Mouse (Mus musculus) forebrain, embryonic 15.5 days (tissue): ENCODE results near the gene Shld1. TPM values are rescaled to one million over a fixed set of nuclear protein-coding genes. Genes with fewer than 3 reads are reported as not detected.
A peak's percentile ranks its signal among the peaks of the same experiment; 100 is the strongest.

Experiments
- ATAC-seq: fragments of 200-750 bp; cut with Nextera tagmentation; replicated peaks from 2 replicates; pipeline ENCODE4 v1.8.0; 2017; ENCODE audit warnings: mild to moderate bottlenecking, moderate TSS enrichment, moderate library complexity
- H3K27ac ChIP-seq: fragments of 300-500 bp; sonication (generic); replicated peaks from 2 replicates; pipeline ENCODE4 v1.5.1; 2015; ENCODE audit warnings: mild to moderate bottlenecking, inconsistent platforms
- H3K27me3 ChIP-seq: fragments of 300-500 bp; sonication (generic); 2 replicates; pipeline ENCODE4 v1.6.1; 2015; ENCODE audit warnings: inconsistent platforms
- H3K36me3 ChIP-seq: fragments of 300-500 bp; sonication (generic); 2 replicates; pipeline ENCODE4 v1.6.1; 2015; ENCODE audit warnings: mild to moderate bottlenecking, inconsistent platforms
- H3K4me1 ChIP-seq: fragments of 300-500 bp; sonication (generic); 2 replicates; pipeline ENCODE4 v1.6.1; 2015; ENCODE audit warnings: inconsistent platforms
- H3K4me2 ChIP-seq: fragments of 300-500 bp; sonication (generic); replicated peaks from 2 replicates; pipeline ENCODE4 v1.6.1; 2015; ENCODE audit warnings: mild to moderate bottlenecking, inconsistent platforms
- H3K4me3 ChIP-seq: fragments of 300-500 bp; sonication (generic); 2 replicates; pipeline ENCODE4 v1.5.1; 2015; ENCODE audit warnings: mild to moderate bottlenecking, inconsistent platforms
- H3K9ac ChIP-seq: fragments of 300-500 bp; sonication (generic); replicated peaks from 2 replicates; pipeline ENCODE4 v1.6.1; 2015; ENCODE audit warnings: mild to moderate bottlenecking, inconsistent platforms
- H3K9me3 ChIP-seq: fragments of 300-500 bp; sonication (generic); 2 replicates; pipeline ENCODE4 v1.6.1; 2016; ENCODE audit warnings: inconsistent platforms
- WGBS: fragments of 180-500 bp; shearing (Covaris S2); methylation state at CpG from one replicate; pipeline ENCODE4 v1.1.7; 2015; ENCODE audit warnings: mixed read lengths; 5-methylcytosine and 5-hydroxymethylcytosine counted together
- polyA plus RNA-seq: library from polyadenylated mRNA; unstranded; fragments of >200 nt; fragmentation: Nextera tagmentation; extraction: Ambion mirVana; gene quantifications from 2 replicates; pipeline ENCODE4 v1.2.1, GENCODE M21; 2015

The Shld1 gene
- polyA plus RNA-seq, 1 experiment from 2014 or later = 24.6 TPM

DNA sequence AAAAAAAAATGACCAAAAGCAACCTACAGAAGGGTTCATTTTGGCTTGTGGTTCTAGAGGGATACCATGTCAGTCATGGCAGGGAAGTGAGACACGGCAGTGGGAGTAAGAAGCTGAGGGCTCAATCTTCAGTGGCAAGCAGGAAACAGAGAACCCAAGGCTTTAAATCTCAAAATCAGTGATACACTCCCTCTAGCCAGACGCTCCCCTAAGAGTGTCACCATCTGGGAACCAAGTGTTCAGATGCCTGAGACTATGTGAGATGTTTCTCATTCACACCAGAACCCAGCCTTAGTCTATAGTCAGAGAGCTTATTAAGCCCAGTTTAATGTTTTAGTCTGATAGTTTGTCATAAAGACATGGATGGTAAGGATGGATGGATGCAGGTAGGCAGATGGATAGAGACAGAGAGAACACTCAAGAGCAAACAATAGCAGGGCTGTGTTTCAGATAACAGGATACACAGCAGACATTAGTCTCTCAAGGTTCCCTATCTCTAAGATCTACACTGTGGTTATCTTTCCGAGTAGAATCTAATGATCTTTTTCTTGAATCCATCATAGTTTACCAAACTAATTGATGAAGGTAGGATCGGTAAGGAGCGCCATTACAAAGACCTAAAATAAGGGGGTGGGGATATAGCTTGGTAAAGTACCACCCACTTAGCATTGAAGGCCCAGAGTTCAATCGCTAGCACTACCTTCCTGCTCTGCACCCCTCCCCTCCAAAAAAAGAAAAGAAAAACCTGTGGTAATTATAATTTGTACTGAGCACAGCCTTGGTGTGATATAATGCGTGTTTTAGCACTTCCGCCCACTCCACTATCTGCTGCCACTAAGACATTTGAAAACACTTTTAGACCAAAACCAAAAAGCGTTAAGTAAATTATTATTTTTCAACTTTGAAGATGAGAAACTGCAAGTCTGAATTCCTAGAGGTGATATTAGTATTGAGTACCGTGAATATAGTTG is 47.2 kb downstream of the Shld1 start:
- Histone ChIP-seq H3K27ac (no peak overlapping the region), H3K27me3 (no peaks in the 10 kb centered on the region), H3K36me3 (no peaks in the 10 kb centered on the region), H3K4me2 (no peak overlapping the region), H3K9ac (no peak overlapping the region), H3K4me3 (no peak overlapping the region), H3K9me3 (no peaks in the 10 kb centered on the region), H3K4me1 (no peaks in the 10 kb centered on the region)
- 95% methylated on average over 10 of the region's 10 CpGs for whole genome bisulfite sequencing
- no peak for ATAC-seq

GRCm38 (mm10) chr2:132738816-132739432 is 52.2 kb downstream of the Shld1 start:
- whole genome bisulfite sequencing = 43% methylated on average over 2 of the region's 2 CpGs
- Histone ChIP-seq H3K27me3 (no peaks in the 10 kb centered on the region), H3K27ac (no peak overlapping the region), H3K9me3 (no peaks in the 10 kb centered on the region), H3K9ac (no peak overlapping the region), H3K36me3 (no peaks in the 10 kb centered on the region), H3K4me3 (no peak overlapping the region), H3K4me1 (no peaks in the 10 kb centered on the region), H3K4me2 (no peak overlapping the region)
- ATAC-seq = no peak

DNA sequence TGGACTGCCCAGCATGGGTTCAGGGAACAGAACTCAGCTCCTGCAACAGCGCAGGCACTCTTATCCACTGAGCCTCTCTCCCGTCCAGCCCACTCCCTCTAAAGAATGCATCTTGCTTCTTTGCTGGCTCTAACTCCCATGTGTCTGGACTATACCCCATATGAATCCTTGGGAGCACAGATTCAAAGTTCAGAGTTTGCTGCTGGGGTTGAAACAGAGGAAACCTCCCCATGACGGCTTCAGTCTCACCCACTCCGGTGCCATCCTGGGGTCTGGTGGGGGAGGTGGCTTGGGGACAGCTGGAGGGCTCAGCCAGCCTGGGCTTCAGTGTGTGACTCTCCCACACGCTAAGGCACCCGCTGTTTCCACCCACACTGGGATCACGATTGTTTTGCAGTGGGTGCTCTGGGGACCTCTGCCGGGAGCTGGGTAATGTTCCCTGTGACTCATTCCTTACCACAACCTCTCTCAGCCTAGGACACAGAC is 55.2 kb downstream of the Shld1 start:
- Histone ChIP-seq H3K4me2 (no peak overlapping the region), H3K9me3 (no peaks in the 10 kb centered on the region), H3K27me3 (no peaks in the 10 kb centered on the region), H3K4me1 (no peaks in the 10 kb centered on the region), H3K4me3 (no peak overlapping the region), H3K27ac (no peak overlapping the region), H3K36me3 (no peaks in the 10 kb centered on the region), H3K9ac (no peak overlapping the region)
- WGBS = 46% methylated on average over 8 of the region's 8 CpGs
- ATAC-seq = 0 out of 2 replicates have a peak, but pooled peaks have one; percentile 19

GRCm38 (mm10) chr2:132744866-132745265 is 58.1 kb downstream of the Shld1 start:
- Histone ChIP-seq H3K4me3 (no peak overlapping the region), H3K4me1 (no peaks in the 10 kb centered on the region), H3K27me3 (no peaks in the 10 kb centered on the region), H3K4me2 (no peak overlapping the region), H3K27ac (no peak overlapping the region), H3K9ac (no peak overlapping the region), H3K9me3 (no peaks in the 10 kb centered on the region), H3K36me3 (no peaks in the 10 kb centered on the region)
- 87% methylated on average over 5 of the region's 5 CpGs for WGBS
- ATAC-seq = no peak

DNA sequence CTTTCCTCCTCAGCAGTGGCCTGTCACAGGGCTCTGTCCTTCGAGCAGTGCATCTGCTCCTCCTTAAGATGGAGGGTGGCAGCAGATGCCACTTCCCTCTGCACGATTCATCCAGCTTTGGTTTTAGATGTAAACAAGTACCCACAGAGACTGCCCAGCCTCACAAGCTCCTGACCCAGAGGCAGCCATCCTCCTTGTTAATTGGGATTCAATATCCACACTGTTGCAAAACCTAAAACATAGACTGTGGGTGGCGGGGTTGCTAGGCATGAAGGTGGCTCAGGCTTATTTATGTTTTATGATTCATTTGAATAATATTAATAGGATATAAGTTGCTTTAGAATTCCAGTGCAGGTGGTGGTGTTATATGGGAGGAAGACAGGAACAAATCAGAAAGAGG is 59.4 kb downstream of the Shld1 start:
- Histone ChIP-seq H3K4me3 (no peak overlapping the region), H3K27me3 (no peaks in the 10 kb centered on the region), H3K9ac (no peak overlapping the region), H3K4me1 (peaks cover 5% of the 10 kb centered on the region), H3K9me3 (no peaks in the 10 kb centered on the region), H3K4me2 (no peak overlapping the region), H3K36me3 (no peaks in the 10 kb centered on the region), H3K27ac (no peak overlapping the region)
- 88% methylated on average over 3 of the region's 3 CpGs for WGBS
- ATAC-seq = no peak

DNA sequence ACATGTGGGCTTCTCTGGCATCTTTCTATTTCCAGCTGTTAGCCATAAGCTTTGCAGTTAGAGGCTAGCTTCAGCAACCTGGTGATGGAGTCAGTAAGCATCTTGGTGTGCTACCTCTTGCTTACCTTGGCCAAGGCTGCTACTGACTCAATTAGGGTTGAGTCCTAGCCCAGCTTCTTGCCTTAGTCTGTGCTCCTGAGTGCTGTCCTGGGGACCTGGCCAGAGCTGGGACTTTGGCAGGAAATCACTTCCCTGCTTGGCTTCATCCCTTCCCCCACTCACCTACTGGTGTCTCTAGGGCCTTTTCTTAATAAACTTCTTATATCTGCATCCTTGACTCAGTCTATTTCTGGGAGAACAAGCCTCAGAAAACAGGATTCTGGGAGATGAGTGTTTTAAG is 64.0 kb downstream of the Shld1 start:
- H3K27me3 ChIP-seq = no peaks in the 10 kb centered on the region
- ATAC-seq = no peak
- no peak overlapping the region for H3K4me3 ChIP-seq
- H3K9ac ChIP-seq = no peak overlapping the region
- H3K4me1 ChIP-seq = peaks cover 15% of the 10 kb centered on the region
- H3K9me3 ChIP-seq = no peaks in the 10 kb centered on the region
- H3K4me2 ChIP-seq = no peak overlapping the region
- H3K36me3 ChIP-seq = no peaks in the 10 kb centered on the region
- H3K27ac ChIP-seq = peak overlapping the region; percentile 81; the same call in 1 of the 2 replicates

DNA sequence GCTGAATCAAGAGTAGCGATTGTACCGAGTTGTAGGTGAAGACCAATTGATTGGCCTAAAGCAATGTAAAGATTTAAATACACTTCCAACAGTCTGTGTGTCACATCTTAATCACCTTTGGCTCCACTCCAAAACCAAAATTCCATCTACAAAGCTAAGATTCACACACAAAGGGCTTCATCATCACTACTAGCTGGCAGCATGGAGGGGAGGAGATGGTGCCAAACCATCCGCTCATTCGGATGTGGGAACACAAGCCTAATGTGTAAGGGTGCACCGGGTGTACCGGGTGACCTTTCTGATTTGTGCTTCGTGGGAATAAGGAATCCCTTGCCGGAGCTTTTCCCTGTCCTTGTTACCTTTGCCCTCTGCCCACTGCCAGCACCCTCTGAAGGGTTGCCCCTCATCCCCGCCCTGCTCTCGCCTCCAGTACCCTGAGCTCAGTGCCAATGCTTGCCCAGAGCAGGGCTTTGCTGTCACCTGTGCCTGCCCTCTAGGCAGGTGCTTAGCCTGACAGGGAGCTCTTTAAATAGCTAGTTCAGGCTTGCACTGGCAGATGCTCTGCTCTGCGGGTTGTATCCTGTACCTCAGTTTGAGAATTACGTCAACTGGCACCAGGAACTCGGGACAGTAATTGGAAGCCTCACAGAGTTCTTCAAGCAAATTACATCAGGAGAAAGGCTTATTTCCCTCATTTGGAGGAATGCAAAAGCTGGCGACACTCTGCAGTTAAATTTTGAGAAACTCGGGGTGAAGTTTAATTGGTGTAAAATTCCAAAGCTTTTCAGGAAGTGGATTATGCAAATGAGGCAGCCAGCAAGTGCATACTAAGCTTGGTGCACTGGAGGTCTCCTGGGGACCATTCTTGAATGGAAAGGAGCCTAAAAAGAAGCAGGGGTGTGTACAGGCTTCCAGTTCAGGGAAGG is 64.7 kb downstream of the Shld1 start:
- Histone ChIP-seq H3K27ac (peak overlapping the region; percentile 81), H3K27me3 (no peaks in the 10 kb centered on the region), H3K4me2 (0 out of 2 replicates have a peak overlapping the region, but pooled peaks have one; percentile 5), H3K9ac (no peak overlapping the region), H3K9me3 (no peaks in the 10 kb centered on the region), H3K4me1 (peaks cover 15% of the 10 kb centered on the region), H3K36me3 (no peaks in the 10 kb centered on the region), H3K4me3 (no peak overlapping the region)
- 19% methylated on average over 15 of the region's 15 CpGs for WGBS
- ATAC-seq = peak; percentile 83

DNA sequence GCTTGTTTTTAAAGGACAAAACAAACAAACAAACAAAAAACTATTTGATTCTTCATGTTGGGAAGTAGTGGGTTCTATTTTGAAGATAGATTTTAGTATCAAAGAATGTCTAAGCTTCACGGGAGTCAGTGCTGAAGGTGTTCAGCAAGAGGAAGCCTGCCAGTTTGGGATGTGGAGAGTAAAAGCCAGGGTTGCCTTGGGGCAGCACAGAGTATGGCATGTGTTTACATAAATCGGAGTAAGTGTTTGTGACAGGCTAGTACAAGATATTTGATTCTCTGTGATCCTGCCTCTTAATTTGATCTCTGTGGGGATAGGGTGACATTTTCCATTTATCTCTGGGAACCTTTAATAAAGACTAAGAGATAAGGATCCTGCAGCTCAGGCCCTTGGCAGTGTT is 65.7 kb downstream of the Shld1 start:
- no peaks in the 10 kb centered on the region for H3K36me3 ChIP-seq
- H3K4me1 ChIP-seq = peaks cover 15% of the 10 kb centered on the region
- H3K4me2 ChIP-seq = no peak overlapping the region
- no peak overlapping the region for H3K27ac ChIP-seq
- no peak overlapping the region for H3K9ac ChIP-seq
- no peaks in the 10 kb centered on the region for H3K9me3 ChIP-seq
- no peaks in the 10 kb centered on the region for H3K27me3 ChIP-seq
- WGBS = 67% methylated on average over 2 of the region's 2 CpGs
- H3K4me3 ChIP-seq = no peak overlapping the region
- ATAC-seq = no peak

DNA sequence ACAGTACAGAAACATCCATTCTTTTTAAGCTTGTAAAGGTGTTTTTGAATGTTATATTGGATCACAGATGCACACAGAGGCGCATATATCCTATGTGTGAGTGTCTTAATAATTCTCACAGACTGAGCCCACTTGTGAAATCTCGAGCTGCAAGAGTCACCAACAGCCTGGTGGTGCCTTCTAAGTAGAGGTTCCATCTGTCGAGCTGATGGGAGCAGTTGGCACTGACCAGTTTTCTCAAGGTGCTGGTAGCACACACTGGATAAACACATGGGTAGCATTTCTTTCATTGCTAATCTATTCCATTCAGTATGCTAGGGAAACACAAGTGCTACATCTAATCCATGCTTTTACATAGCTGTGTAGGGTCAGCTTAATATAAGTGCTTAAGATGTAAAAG is 66.4 kb downstream of the Shld1 start:
- ATAC-seq = no peak
- Histone ChIP-seq H3K36me3 (no peaks in the 10 kb centered on the region), H3K27me3 (no peaks in the 10 kb centered on the region)

GRCm38 (mm10) chr2:132757911-132758310 is 71.2 kb downstream of the Shld1 start:
- H3K9me3 ChIP-seq = no peaks in the 10 kb centered on the region
- no peak overlapping the region for H3K9ac ChIP-seq
- WGBS = 59% methylated on average over 5 of the region's 5 CpGs
- no peaks in the 10 kb centered on the region for H3K36me3 ChIP-seq
- no peaks in the 10 kb centered on the region for H3K27me3 ChIP-seq
- H3K4me1 ChIP-seq = no peaks in the 10 kb centered on the region
- H3K27ac ChIP-seq = no peak overlapping the region
- no peak overlapping the region for H3K4me2 ChIP-seq
- no peak for ATAC-seq
- no peak overlapping the region for H3K4me3 ChIP-seq

More for the DNA sequence above, 66.4 kb downstream of the Shld1 start:
- Histone ChIP-seq H3K4me1 (peaks cover 15% of the 10 kb centered on the region), H3K4me3 (no peak overlapping the region), H3K9me3 (no peaks in the 10 kb centered on the region), H3K9ac (no peak overlapping the region), H3K27ac (no peak overlapping the region), H3K4me2 (no peak overlapping the region)
- WGBS = 66% methylated on average over 3 of the region's 3 CpGs

DNA sequence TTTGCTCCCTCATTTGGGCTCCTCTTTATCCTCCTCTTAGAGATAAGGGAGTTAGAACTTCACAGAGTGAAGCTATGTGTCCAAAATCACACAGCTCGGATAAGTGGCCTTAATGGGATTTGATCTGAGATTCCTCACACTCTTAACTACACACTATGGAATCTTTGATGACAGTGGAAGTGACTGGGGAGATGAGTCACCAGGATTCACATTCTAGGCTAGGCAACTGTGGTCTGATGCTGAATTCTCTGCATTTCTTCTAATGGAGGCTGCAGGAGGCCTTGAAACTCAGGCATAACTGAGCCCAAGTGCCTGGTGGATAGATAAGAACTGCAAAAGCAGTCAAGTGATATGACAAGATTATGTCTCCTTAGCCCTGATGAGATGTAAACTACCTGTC is 84.1 kb downstream of the Shld1 start:
- Histone ChIP-seq H3K27me3 (no peaks in the 10 kb centered on the region), H3K4me2 (no peak overlapping the region), H3K4me3 (no peak overlapping the region), H3K27ac (no peak overlapping the region), H3K36me3 (no peaks in the 10 kb centered on the region), H3K9me3 (no peaks in the 10 kb centered on the region), H3K4me1 (no peaks in the 10 kb centered on the region), H3K9ac (no peak overlapping the region)
- no peak for ATAC-seq
- WGBS = 81% methylated on average over 1 of the region's 1 CpGs
